Mouse (Mus musculus): ENCODE measurements around the gene Med17.

DNA sequence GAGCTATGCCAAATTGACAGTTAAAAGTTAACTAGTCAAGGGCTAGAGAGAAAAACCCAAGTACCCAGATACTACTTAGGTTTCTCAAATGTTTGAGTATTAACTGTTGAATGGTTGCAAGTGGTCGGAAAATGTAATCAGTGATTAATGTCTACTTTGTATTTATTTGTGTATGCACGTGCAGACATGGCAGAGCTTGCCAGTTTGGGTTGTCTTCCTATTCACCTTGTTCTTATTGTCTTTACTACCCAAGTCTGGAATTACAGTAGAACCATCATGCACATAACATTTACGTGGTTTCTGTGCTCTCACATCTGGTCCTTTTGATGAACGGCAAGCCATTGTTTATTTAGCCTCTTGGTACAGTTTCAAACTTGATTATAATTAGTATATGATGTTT lies 29.7 kb upstream of the Med17 start:
- TF ChIP-seq POLR2A (IDR thresholded peaks at IDR 0.05; ENCODE audit: low read depth, low read length) (no peak), CTCF (conservative IDR thresholded peaks at IDR 0.05; ENCODE audit: insufficient read depth, insufficient read length, low read depth, low read length) (no peak)
